Mouse (Mus musculus) erythroblast, embryonic 14.5 days (primary cell): ENCODE measurements around the gene Wdr17.

Source experiments
- GATA1 ChIP-seq: IDR thresholded peaks from 2 replicates; pipeline ENCODE4 v1.6.1; 2012; ENCODE audit warnings: low read length, inconsistent platforms, mixed read lengths
- TAL1 ChIP-seq: IDR thresholded peaks from 3 replicates; pipeline ENCODE4 v1.6.1; 2012; ENCODE audit warnings: low read length, inconsistent platforms, mixed read lengths

DNA sequence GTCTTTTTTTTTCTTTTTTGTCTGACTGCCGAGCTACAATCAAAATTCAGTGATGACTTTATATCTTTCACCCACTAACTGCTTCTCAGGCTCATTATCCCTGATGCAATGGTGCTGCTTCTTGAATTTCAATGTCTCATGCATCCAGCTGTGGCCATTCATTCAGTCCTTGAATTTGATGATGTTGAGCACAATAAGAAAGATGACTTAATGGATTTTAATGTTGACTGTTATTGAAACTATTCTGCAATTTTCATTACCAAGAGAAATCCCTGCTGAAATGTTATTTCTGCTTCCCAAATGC is 22.3 kb downstream of the Wdr17 start:
- TF ChIP-seq GATA1 (no peak), TAL1 (no peak)
